Mouse (Mus musculus) MEL (cell line): Measurements from ENCODE around the gene Myh2. TPM values are rescaled to one million over a fixed set of nuclear protein-coding genes. Genes with fewer than 3 reads are reported as not detected.

Source experiments
- DNase-seq: peaks from one replicate; pipeline ENCODE4 v3.0.0; 2011; ENCODE audit warnings: low read depth, low spot score
- H3K27ac ChIP-seq: 2 replicates; pipeline ENCODE4 v1.5.1; 2012; ENCODE audit warnings: low read depth, mild to moderate bottlenecking, control low read depth, low read length, moderate library complexity; ENCODE audit not compliant: control insufficient read depth
- H3K27me3 ChIP-seq, 2 experiments: fragments of 150-350 bp in 1 of 2; sonication (generic) in 1 of 2; 2 replicates each; pipeline ENCODE4 v1.6.1; 2012; ENCODE audit warnings: low read length in 2 of 2, mild to moderate bottlenecking in 2 of 2, improper control_type of control experiment in 1 of 2, moderate library complexity in 1 of 2; ENCODE audit not compliant: insufficient read depth in 2 of 2, control insufficient read depth in 1 of 2
- H3K36me3 ChIP-seq, 2 experiments: 2 replicates each; pipeline ENCODE4 v1.6.1; 2012 to 2014; ENCODE audit warnings: low read length in 2 of 2, improper control_type of control experiment in 1 of 2, inconsistent platforms in 1 of 2, mild to moderate bottlenecking in 1 of 2; ENCODE audit not compliant: insufficient read depth in 2 of 2, control insufficient read depth in 1 of 2
- H3K4me1 ChIP-seq, 2 experiments: fragments of 150-350 bp in 1 of 2; sonication (generic) in 1 of 2; 2 replicates each; pipeline ENCODE4 v1.6.1; 2012; ENCODE audit warnings: low read length in 2 of 2, improper control_type of control experiment in 1 of 2, mild to moderate bottlenecking in 1 of 2; ENCODE audit not compliant: insufficient read depth in 2 of 2, control insufficient read depth in 1 of 2
- H3K4me3 ChIP-seq, 2 experiments: fragments of 150-350 bp in 1 of 2; sonication (generic) in 1 of 2; 2 replicates each; pipeline ENCODE4 v1.5.1; 2012; ENCODE audit warnings: low read depth in 2 of 2, low read length in 2 of 2, mild to moderate bottlenecking in 2 of 2, moderate library complexity in 2 of 2, control low read depth in 1 of 2, improper control_type of control experiment in 1 of 2; ENCODE audit not compliant: control insufficient read depth in 1 of 2, insufficient read depth in 1 of 2
- H3K79me2 ChIP-seq: 2 replicates; pipeline ENCODE4 v1.6.1; 2012; ENCODE audit warnings: mild to moderate bottlenecking, low read length, moderate library complexity; ENCODE audit not compliant: control insufficient read depth, poor library complexity, insufficient read depth
- H3K9ac ChIP-seq: 2 replicates; pipeline ENCODE4 v1.6.1; 2012; ENCODE audit warnings: low read depth, mild to moderate bottlenecking, control low read depth, low read length, moderate library complexity; ENCODE audit not compliant: control insufficient read depth, poor library complexity, severe bottlenecking
- H3K9me3 ChIP-seq: fragments of 150-350 bp; sonication (generic); replicated peaks from 2 replicates; pipeline ENCODE4 v1.6.1; 2012; ENCODE audit warnings: mild to moderate bottlenecking, low read length, improper control_type of control experiment, moderate library complexity; ENCODE audit not compliant: insufficient read depth
- BHLHE40 ChIP-seq: IDR thresholded peaks from 2 replicates; pipeline ENCODE4 v1.6.1; 2012; ENCODE audit warnings: low read depth, mild to moderate bottlenecking, inconsistent platforms, low read length, improper control_type of control experiment, borderline replicate concordance
- CHD1 ChIP-seq: IDR thresholded peaks from 2 replicates; pipeline ENCODE4 v1.6.1; 2012; ENCODE audit warnings: low read depth, mild to moderate bottlenecking, inconsistent platforms, low read length, improper control_type of control experiment
- CHD2 ChIP-seq: IDR thresholded peaks from 2 replicates; pipeline ENCODE4 v1.6.1; 2011; ENCODE audit warnings: low read length, improper control_type of control experiment
- E2F4 ChIP-seq: IDR thresholded peaks from 2 replicates; pipeline ENCODE4 v1.6.1; 2011; ENCODE audit warnings: low read depth, low read length, improper control_type of control experiment, borderline replicate concordance
- ELF1 ChIP-seq: IDR thresholded peaks from 2 replicates; pipeline ENCODE4 v1.6.1; 2014; ENCODE audit warnings: low read depth, mild to moderate bottlenecking, inconsistent platforms, low read length, improper control_type of control experiment, moderate library complexity
- EP300 ChIP-seq, 2 experiments: IDR thresholded peaks; 2 replicates each; pipeline ENCODE4 v1.6.1; 2011; ENCODE audit warnings: improper control_type of control experiment in 2 of 2, low read length in 2 of 2, low read depth in 1 of 2, mild to moderate bottlenecking in 1 of 2
- ETS1 ChIP-seq: IDR thresholded peaks from 2 replicates; pipeline ENCODE4 v1.6.1; 2012; ENCODE audit warnings: low read depth, mild to moderate bottlenecking, inconsistent platforms, low read length, improper control_type of control experiment, moderate library complexity
- GATA1 ChIP-seq: IDR thresholded peaks from 2 replicates; pipeline ENCODE4 v1.6.1; 2011; ENCODE audit warnings: low read depth, low read length, improper control_type of control experiment
- HCFC1 ChIP-seq: IDR thresholded peaks from 2 replicates; pipeline ENCODE4 v1.6.1; 2012; ENCODE audit warnings: low read depth, mild to moderate bottlenecking, inconsistent platforms, low read length, improper control_type of control experiment, moderate library complexity
- MAFK ChIP-seq: IDR thresholded peaks from 2 replicates; pipeline ENCODE4 v1.6.1; 2011; ENCODE audit warnings: low read depth, mild to moderate bottlenecking, low read length, improper control_type of control experiment, borderline replicate concordance
- MAX ChIP-seq: IDR thresholded peaks from 2 replicates; pipeline ENCODE4 v1.6.1; 2011; ENCODE audit warnings: low read length, improper control_type of control experiment
- MAZ ChIP-seq: IDR thresholded peaks from 2 replicates; pipeline ENCODE4 v1.6.1; 2012; ENCODE audit warnings: low read depth, mild to moderate bottlenecking, inconsistent platforms, low read length, improper control_type of control experiment
- MEF2A ChIP-seq: IDR thresholded peaks from 2 replicates; pipeline ENCODE4 v1.6.1; 2014; ENCODE audit warnings: low read depth, mild to moderate bottlenecking, inconsistent platforms, low read length, improper control_type of control experiment; ENCODE audit not compliant: poor library complexity, insufficient replicate concordance, severe bottlenecking; ENCODE audit errors: extremely low read depth
- MYC ChIP-seq: IDR thresholded peaks from 2 replicates; pipeline ENCODE4 v1.6.1; 2011; ENCODE audit warnings: low read depth, mild to moderate bottlenecking, low read length, improper control_type of control experiment, moderate library complexity
- NRF1 ChIP-seq: IDR thresholded peaks from 2 replicates; pipeline ENCODE4 v1.6.1; 2014; ENCODE audit warnings: low read depth, mild to moderate bottlenecking, inconsistent platforms, low read length, improper control_type of control experiment, moderate library complexity; ENCODE audit not compliant: poor library complexity, insufficient read depth, severe bottlenecking
- POLR2A ChIP-seq, 2 experiments: IDR thresholded peaks; 2 replicates each; pipeline ENCODE4 v1.6.1; 2011 to 2012; ENCODE audit warnings: low read length in 2 of 2, mild to moderate bottlenecking in 2 of 2, control low read depth in 1 of 2, improper control_type of control experiment in 1 of 2, low read depth in 1 of 2, moderate library complexity in 1 of 2; ENCODE audit not compliant: control insufficient read depth in 1 of 2, insufficient read depth in 1 of 2, poor library complexity in 1 of 2
- SIN3A ChIP-seq: IDR thresholded peaks from 2 replicates; pipeline ENCODE4 v1.6.1; 2012; ENCODE audit warnings: low read length, improper control_type of control experiment, inconsistent platforms
- SMC3 ChIP-seq: IDR thresholded peaks from 2 replicates; pipeline ENCODE4 v1.6.1; 2011; ENCODE audit warnings: low read depth, low read length, improper control_type of control experiment
- TAL1 ChIP-seq: IDR thresholded peaks from 2 replicates; pipeline ENCODE4 v1.6.1; 2012; ENCODE audit warnings: mild to moderate bottlenecking, inconsistent platforms, low read length, moderate library complexity, mixed read lengths
- TBP ChIP-seq: IDR thresholded peaks from 2 replicates; pipeline ENCODE4 v1.8.0; 2011; ENCODE audit warnings: low read depth, low read length, improper control_type of control experiment
- TCF12 ChIP-seq: IDR thresholded peaks from 2 replicates; pipeline ENCODE4 v1.6.1; 2014; ENCODE audit warnings: low read depth, mild to moderate bottlenecking, inconsistent platforms, low read length, improper control_type of control experiment, moderate library complexity
- UBTF ChIP-seq: IDR thresholded peaks from 2 replicates; pipeline ENCODE4 v1.6.1; 2012; ENCODE audit warnings: low read depth, mild to moderate bottlenecking, inconsistent platforms, low read length, improper control_type of control experiment, moderate library complexity, borderline replicate concordance; ENCODE audit not compliant: insufficient read depth
- ZNF384 ChIP-seq: IDR thresholded peaks from 2 replicates; pipeline ENCODE4 v1.6.1; 2012; ENCODE audit warnings: low read depth, mild to moderate bottlenecking, inconsistent platforms, low read length, improper control_type of control experiment
- polyA plus RNA-seq, 2 experiments: library from polyadenylated mRNA; stranded (reverse) in 1 of 2; unstranded in 1 of 2; fragments of >175 nt in 1 of 2; fragments of >200 nt in 1 of 2; gene quantifications; 2 replicates each; pipeline versions ENCODE4 v1.2.1 to v1.2.4; 2012; ENCODE audit warnings: low replicate concordance in 2 of 2, low read depth in 1 of 2; ENCODE audit not compliant: insufficient read length in 2 of 2, insufficient read depth in 1 of 2, missing spikeins in 1 of 2
- total RNA-seq: library from RNA; depleted of rRNA; stranded (reverse); fragments of 300-350 nt; gene quantifications from 2 replicates; pipeline ENCODE4 v1.2.3, GENCODE M21; 2012

Gene Myh2
- total and polyA plus RNA-seq, 3 experiments = not detected

DNA sequence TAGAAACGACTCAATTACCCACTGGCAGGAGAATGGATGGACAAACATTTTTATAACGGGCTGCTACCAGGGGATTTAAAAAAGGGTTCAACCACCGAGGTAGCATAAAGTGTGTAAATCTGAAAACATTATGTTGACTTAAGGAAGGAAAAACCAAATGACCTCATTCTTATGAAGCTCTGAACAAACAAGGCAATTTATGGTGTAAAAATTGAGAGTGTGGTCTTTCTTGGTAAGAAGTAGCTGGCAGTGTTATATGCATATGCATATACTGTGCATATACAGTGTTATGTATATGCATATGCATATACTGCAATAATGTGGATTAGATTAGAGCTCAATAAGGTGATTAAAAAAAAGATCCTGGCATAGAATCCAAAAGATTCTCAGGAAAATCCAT lies 19.7 kb upstream of the Myh2 start:
- no peaks in the 10 kb centered on the region for H3K9me3 ChIP-seq

DNA sequence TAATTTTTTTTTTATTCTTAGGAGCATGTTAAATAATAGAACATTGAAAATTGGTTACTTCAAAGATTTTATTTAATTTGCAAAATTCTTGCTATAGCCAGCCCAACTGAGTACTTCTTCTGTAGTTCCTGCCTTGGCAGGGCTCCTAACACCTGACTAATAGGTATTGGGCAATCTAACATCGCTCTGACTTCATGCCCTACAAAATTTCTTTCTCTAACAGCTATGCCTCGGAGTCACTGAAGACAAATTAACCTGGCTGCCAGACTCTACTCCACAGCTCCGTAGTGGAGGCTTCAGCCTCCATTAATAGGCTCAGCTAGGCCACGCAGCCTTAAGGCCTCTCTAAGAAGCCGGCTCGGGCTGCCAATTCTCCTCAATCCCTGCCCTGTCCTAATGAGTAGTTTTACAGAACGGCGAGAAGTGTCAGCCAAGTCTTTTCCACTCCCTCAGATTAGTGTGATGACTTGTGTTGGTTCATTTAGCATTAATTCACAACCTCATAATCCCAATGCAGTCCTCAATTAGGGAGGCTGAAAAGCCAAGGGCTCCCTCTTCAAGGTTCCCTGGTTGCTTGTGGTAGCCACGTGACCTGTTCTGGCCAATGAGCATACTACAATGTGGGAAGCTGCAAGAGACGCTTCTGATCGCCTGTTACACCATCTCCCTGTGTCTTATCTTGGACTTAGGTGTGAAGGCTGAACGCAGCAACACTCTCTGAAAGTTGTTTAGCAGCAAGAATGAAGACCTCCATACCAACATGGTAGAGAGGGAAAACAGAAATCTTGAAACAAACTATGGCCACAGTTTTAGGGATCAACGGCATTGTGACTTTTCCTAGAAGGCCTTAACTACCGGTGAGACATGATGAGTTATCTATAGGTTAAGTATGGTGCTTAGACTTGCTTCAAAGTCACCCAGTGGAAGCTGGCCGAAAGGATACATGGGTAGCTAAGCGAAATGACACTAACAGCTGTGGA lies 18.9 kb upstream of the Myh2 start:
- Histone ChIP-seq H3K9ac (no peak overlapping the region), H3K4me1 (no peaks in the 10 kb centered on the region), H3K4me3 (no peak overlapping the region), H3K79me2 (no peaks in the 10 kb centered on the region), H3K36me3 (no peaks in the 10 kb centered on the region), H3K27ac (no peak overlapping the region), H3K9me3 (no peaks in the 10 kb centered on the region), H3K27me3 (no peaks in the 10 kb centered on the region; a peak in 2 of 4 replicates)
- DNase-seq = no peak
- TF ChIP-seq MAX (no peak), GATA1 (no peak), SMC3 (no peak), BHLHE40 (no peak), ELF1 (no peak), SIN3A (no peak), POLR2A (IDR thresholded peaks at IDR 0.05; ENCODE audit: control insufficient read depth in 1 of 2, insufficient read depth in 1 of 2, low read depth in 1 of 2, low read length in 2 of 2, poor library complexity in 1 of 2) (no peak), MYC (no peak), ZNF384 (no peak), NRF1 (no peak), CHD2 (no peak), UBTF (no peak), CHD1 (no peak)

More for the DNA sequence above, 19.7 kb upstream of the Myh2 start:
- Histone ChIP-seq H3K9ac (no peak overlapping the region), H3K36me3 (no peaks in the 10 kb centered on the region), H3K27ac (no peak overlapping the region), H3K4me1 (no peaks in the 10 kb centered on the region), H3K27me3 (no peaks in the 10 kb centered on the region; a peak in 2 of 4 replicates), H3K79me2 (no peaks in the 10 kb centered on the region), H3K4me3 (no peak overlapping the region)
- TF ChIP-seq POLR2A (IDR thresholded peaks at IDR 0.05; ENCODE audit: control insufficient read depth in 1 of 2, insufficient read depth in 1 of 2, low read depth in 1 of 2, low read length in 2 of 2, poor library complexity in 1 of 2) (no peak), MAZ (no peak), MAFK (no peak), ELF1 (no peak), TCF12 (no peak), CHD1 (no peak), MEF2A (no peak), CHD2 (no peak), TBP (no peak), UBTF (no peak), E2F4 (no peak), EP300 (IDR thresholded peaks at IDR 0.05; ENCODE audit: low read depth in 1 of 2, low read length in 2 of 2) (no peak), ETS1 (no peak), HCFC1 (no peak), TAL1 (no peak)
- no peak for DNase-seq
